Mouse (Mus musculus) bone marrow macrophage, adult 2 months (primary cell): ENCODE data around the gene Dennd1b.

ENCODE experiments used
- CTCF ChIP-seq: IDR thresholded peaks from 2 replicates; pipeline ENCODE4 v1.5.1; 2012; ENCODE audit warnings: low read depth, mild to moderate bottlenecking, low read length, moderate library complexity
- POLR2A ChIP-seq: IDR thresholded peaks from 2 replicates; pipeline ENCODE4 v1.6.1; 2012; ENCODE audit warnings: mild to moderate bottlenecking, low read depth, low read length, borderline replicate concordance

GRCm38 (mm10) chr1:138920082-138920481 lies 43.2 kb upstream of the Dennd1b start:
- TF ChIP-seq CTCF (no peak), POLR2A (no peak)
